Mouse (Mus musculus) kidney, adult 18-20 months (tissue): ENCODE measurements at regions not wholly inside any gene's neighbourhood (a gene's known extent, or its start where the extent isn't known, plus 50 kb on each side); places are given as distances from the start of the nearest gene placed in this dataset.
"Not testable (repeated sequence)": the region's sequence is repeated elsewhere in the genome, so short reads cannot be mapped to it uniquely, and the experiment has no call there.

Source experiments
- DNase-seq: peaks from one replicate; pipeline ENCODE4 v3.0.0; 2021

DNA sequence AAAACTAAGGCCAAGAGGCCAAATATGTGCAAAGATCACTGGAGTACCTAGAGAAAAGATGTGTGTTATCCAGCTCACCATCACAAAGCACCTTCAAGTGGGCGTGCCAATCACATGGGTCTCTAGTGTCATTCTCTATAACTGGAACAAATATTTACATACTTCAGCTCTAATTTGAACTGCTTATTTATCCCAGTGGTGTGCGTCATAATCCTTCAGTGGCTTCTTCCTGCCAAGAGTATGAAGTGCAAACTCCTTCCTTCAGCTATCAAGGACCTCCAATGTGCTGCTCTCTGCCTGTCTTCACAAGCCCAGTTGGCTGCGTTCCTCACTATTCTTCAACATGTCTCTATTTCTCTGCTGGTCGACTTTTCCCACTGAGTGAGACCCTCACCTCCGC lies 227.1 kb downstream of the Snx19 start:
- no peak for DNase-seq

DNA sequence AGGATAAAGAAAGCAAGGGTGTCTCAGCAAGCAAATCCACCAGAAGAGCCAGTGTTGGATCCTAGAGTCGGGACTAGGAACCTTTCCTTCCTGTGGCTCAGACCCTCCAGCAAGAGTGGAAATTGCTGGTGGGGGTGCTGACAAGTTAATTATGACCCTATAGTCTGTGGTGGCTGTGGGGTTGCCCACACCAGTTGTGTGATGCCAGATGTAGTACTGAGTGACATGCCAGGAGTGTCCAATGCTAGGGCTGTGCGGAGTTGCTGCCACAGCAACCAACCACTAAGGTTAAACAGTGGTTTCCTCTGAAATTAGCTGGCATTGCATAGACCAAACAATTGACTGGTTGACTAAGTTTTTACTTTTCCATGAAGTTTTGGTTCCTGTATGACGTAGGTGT lies 226.3 kb downstream of the Snx19 start:
- DNase-seq, result no peak

DNA sequence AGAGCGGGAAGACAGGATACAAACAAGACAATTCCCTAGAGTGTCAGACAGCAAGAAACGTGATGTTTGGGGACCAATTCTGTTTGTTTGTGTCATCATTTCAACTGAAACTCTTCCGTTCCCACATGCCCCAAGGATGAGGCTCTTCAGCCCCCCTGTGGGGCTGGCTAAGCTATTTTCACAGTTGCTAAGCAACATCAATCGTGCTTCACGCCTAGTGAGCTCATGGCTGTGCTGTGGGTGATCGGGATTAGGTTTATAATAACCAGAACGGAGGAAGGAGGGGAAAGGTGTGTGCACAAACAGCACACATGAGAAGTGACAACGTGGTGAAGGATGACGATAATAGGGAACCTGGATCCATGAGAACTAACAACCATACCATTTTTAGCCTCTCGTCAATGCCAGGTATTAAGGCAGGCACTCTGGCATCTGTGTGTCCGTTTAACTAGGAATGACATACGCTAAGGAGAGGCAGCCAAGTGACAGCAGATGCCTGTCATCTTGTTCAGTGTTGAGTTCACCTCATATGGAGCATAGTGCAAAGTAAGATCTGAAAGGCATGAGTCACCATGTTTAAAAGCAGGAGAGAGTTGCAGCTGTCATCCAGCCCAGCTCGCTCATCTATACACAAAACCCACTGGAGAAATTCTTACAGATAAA lies 222.6 kb downstream of the Snx19 start:
- no peak for DNase-seq

DNA sequence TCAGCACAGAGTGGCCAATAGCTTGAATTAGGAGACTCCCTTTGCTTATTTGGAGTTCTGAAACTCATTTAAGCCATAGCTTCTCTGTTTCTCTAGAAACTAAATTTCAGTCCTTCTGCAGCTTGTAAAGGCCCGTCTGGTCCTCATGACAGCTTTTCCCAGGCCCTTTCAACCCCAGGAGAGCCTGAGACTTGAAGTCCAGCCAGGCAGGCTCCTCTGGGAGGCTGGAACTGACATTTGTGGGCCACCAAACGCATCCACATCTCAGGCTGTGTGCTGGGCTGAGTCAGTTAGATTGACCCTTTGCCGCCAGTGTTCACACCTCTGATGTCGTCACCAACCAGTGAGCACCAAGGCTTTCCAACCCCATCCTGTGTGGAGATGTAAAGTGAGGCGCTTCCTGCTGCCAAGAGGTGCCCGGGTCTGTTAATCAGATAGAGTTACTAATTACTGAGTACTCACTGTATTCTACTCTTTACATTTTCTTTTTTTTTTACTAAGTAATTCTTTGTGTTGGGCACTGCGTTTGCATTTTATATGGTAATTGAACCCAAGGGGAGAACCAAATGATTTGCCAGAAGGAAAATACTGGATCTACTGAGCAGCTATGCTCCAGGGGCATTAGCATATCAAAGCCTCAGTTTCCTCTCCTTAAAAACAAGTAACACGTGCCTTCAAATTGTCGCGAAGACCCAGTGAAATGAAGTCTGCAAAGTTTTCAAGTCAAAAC lies 207.0 kb downstream of the Snx19 start:
- DNase-seq, result no peak

DNA sequence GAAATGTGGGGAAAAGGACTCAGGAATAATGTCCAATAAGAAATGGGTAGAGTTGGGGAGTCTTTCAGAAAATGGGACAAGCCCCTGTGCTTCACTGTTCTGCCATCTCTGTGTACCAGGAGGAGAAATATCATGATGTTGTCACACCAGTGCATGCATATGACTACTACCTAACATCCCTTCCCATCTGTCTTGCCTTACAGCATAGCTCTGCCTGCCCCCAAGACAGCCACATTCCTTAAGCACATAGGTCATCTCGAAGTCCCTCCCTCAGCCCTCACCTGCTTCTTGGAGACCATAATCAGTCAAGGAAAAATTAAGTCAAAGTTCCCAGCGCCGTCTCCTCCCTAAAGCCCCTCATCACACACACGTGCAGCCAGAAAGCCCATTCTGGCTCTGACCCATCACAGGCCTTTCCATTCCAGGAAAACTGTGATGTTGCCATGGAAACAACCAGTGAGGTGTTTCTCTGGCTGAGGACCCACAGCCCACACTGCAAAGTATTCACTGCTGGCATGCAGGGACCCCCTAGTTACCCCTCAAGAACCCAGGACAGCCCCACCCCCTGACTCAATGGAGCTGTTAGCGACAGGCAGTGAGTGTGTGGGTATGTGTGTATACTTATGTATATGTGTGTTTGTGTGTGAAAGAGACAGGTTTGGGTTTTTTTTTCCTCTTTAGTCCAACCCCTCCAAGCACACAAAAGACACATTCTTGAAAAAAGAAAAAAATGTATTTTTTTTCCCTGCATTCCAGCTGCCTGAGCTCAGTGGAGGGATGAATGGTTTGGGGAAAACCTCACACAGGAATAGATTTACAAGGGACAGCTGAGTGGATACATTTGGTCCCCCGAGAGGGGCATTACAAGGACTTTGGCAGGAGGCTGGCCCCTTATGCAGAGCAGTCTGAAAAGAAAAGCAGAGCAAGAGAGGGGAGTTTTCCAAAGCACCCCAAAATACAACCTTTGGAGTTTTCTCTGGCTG lies 205.5 kb downstream of the Snx19 start:
- DNase-seq, result no peak

DNA sequence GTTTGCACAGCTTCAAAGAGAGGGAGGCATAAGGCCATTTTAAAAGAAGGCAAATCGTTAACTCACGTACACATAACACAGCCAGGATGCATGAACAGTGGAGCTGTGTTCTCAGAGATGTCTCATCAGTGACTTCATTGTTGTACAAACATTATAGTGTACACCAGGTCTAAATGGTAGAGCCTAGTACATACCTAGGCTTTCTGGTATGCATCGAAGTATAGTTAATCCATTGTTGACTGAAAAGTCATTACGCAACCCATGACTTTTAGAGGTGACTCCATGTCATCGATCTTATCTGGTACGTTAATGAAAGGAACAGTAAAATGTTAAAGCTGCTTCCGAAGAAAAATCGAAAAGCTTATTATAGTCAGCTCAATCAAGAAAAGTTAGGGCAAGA lies 198.7 kb downstream of the Snx19 start:
- DNase-seq, result no peak

DNA sequence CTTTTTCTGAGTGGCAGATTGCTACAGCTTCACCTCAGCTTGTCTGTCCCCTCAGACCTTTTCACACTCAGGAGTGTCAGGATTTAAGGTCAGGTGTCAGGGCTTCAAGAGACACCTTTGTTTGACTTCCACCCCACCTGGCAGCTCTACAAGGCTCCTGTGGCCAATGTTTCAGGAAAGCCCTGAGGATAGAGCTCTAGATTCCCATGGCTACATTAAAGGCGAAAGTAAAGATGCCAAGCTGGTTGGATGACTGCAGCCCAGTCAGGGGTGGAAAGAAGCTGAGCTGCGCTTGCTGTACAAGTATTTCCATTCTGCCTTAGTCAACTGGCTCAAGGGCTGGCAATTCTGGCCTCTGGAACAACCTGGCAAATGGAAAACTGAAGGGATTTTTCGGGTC lies 198.2 kb downstream of the Snx19 start:
- no peak for DNase-seq

DNA sequence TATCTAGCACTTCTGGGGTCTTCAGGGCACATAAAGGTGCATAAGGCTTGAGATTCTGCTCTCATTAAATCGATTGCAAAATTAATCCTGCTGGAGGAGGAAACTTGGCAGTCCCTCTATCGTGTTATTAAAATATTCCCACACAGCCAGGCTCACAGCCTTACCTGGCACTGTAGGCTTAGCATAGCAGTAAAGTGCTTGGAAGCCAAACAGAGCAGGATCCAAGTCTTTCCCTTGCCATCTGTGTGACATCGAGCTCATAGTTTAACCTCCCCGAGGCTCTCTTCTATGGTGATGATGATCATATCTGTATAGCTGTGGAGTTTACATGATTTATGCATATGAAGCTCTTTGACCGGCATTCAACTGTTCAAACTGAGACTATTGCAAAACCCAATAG lies 197.6 kb downstream of the Snx19 start:
- no peak for DNase-seq

DNA sequence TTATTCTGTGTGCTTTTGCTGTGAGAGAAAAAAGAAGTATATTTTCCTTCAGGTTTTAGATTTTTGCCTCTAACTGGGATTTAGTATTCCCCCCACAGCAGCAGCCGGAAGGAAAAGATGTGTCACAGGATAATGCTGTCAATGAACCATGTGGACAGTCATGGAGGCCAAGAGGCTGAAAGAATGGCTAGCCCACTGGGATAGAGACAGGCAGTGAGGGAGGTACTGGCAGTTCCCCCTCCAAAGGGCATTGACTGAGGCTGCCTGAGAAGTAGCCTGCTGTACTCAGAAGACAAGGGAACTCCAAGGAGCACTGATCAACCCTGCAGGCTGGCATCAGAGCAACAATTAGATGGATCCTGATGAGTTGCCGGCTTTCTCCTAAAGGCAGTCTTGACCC lies 192.4 kb downstream of the Snx19 start:
- no peak for DNase-seq

DNA sequence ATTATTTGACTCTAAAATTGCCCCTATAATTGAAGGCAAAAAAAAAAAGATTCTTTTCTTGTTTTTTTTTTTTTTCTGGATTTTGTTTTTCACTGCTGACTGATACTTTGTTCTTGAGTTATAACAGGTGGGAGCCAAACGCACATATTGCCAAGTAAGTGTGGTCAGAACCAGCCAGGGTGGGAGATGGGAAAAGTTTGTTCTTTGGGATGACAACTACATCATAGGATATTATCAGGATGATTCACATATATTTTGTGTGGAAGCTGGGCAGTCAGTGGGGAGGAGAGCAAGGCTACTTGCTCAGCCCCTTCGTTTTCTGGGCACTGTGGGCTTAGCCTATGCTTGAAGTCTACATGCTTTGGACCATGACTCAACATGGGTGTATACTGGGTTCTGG lies 191.3 kb downstream of the Snx19 start:
- DNase-seq, result no peak

DNA sequence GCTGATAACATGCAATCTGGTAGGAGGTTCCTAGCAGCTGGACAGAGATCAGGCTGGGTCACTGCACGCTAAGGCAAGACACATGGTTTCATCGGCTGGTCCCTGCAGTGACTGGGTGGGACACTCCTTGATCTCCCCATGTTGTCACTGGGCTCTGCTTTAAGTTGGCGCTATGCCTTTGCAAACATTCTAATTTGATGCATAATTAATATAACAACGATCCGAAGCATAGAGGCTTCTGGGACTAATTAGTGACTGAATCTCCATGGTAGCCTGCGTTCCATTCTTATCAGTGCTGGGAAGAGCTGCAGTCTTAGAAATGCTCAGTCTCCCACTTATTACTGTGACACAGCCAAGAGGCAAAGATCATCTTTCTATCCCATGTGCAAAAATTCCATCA lies 186.8 kb downstream of the Snx19 start:
- no peak for DNase-seq

DNA sequence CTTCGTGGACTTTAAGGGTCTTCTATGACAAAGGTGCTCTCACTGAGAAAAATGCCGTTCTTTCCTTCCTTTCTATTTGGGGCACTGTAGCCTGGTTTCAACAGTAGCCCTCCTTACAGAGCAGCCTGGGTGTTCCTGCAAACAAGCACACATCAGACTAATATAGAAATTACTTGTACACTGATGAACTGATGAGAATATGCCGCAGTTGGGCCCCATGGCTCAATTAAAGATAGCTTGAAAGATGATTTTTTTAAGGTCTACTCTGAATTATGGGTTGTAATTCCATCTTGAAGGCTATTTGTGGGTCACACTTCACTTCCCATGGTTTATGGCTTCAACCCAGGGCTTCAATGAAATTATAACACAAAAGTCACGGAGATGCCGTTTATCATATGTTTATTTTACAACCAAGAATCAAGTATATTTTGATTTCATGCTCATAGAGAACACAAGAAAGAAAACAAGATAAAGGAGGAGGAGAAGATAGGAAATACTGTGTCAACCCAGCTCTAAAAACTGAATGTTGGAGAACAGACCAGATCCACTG lies 186.2 kb downstream of the Snx19 start:
- DNase-seq, result no peak

DNA sequence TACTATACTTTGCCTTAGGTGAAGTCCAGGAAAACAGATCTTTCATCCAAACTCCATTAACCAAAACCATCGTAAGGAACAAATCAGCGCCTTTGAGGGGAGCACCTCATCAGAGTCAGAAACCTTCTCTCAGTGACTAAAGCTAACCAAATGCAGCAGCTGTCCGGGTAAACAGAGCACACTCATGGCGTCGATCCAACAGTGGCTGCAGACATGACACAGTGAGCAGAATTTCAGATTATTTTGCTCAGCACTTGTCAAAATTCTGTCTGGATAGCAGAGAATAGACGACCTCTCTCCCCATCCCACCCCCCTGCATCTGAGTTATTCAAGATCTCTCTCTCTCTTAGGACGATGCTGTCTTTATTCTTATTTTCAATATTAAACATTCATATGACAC lies 183.4 kb downstream of the Snx19 start:
- no peak for DNase-seq

DNA sequence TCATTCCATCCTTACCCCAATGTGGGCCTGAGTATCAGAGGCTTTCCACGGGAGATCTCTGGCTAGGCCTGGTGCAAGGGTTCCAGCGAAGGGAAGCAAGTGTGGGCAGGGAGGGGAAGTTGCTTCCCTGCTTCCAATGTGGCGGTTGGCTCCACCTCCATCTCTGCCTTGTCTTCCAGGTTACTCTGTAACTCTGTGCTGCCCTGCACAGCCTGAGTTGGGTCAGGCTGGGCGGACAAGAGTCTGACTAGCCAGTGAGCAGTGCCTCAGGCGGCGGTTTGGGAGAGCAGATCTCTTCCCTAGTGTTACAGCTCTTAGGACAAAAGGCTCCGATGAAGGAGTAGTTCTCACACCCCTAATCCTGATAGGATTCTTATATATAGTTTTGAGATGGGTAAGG lies 172.8 kb downstream of the Snx19 start:
- no peak for DNase-seq

DNA sequence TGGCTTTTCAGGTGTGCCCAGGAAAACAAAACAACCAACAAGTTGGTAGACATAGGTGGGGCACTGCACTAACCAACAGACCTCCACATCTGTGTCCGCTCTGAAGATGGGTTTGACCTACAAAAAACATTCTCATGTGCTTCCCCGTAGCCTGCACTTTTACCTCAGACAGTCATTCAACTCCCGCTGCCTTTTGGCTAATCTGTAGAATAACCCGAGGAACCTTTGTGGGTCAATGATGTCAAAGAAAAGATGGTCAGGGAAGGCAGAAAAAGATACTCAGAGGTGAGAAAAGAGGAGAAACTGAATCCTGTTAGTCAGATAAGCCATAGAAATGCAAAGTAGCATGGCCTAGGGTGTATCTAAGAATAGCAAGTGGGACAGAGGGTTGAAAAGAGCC lies 170.8 kb downstream of the Snx19 start:
- DNase-seq, result no peak

DNA sequence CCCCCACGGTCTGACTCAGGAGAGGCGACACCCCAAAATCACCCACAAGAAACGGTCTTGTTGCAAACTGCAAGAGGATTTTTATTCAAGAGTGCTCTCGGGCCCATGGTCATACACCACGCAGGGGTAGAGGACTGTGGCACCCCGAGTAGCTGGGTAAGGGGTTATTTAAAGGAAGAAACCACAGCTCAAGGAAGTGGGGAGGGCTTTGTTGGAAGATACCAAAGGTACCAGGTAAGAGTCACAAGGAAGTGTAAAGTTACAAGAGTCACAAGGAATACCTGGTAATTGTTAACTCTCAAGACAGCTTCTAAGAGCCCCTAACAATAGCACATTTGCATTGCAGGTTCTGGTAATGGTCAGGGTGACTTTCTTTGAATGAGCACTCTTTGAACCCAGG lies 170.2 kb downstream of the Snx19 start:
- DNase-seq, result not testable (repeated sequence)

DNA sequence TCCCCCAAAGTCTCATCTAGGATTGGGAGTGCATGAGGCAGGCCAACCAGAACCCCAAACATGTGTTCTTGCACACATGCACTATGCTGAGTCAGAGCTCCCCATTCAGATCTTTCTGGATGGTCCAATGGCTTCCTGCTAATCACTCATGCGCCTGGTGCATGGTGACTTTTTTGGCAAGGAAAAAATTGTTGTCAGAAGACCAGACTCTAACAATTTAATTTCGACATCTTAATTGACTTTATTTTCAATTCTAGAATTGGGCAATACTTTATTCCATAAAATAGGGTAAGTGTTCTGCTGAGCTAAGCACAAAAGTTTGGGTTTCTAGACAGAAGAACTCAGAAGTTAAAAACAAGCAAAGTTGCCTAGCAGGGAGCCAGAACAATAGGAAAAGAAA lies 165.7 kb downstream of the Snx19 start:
- no peak for DNase-seq

DNA sequence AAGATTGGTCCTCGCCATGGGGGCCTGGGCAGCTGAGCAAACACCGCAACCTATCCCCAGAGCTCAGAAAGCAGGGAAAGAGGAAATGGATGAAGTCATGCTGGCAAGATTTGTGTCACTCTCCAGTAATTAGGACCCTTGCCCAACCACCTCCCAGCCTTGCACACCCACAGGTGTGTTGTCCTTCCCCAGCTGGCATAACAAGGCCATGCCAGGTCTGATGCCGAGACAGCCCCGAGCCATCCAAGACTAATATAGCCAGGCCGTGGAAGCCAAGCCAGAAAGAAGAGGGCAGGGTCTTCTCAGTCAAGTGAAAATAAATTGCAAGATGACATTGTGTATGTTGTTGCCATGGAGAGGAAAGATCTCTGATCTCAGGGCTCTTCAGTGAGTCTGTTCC lies 164.3 kb downstream of the Snx19 start:
- no peak for DNase-seq

DNA sequence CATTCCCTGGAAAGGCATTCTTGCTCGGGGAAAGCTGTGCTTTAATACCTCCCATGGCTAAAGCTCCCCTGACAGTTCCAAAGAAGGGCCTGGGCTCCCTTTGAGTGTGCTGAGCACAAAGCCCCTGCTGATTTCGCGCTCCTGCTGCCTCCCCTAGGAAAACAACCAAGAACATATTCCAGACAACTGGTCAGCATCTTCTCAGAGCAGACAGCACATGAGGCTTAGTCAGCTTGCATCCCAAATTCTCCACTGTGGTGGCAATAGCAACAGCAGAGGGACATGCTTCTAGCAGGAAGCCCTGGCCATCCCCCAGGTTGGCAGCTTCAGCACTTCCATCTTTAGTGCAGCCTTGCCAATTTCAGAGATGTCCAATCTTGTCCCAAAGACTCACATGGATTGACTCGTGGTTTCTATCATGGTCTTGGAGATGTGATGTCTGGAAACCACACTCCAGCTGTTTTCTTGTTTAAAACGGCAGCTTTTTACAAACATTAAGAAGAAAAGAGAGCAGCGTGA lies 163.8 kb downstream of the Snx19 start:
- DNase-seq, result no peak

DNA sequence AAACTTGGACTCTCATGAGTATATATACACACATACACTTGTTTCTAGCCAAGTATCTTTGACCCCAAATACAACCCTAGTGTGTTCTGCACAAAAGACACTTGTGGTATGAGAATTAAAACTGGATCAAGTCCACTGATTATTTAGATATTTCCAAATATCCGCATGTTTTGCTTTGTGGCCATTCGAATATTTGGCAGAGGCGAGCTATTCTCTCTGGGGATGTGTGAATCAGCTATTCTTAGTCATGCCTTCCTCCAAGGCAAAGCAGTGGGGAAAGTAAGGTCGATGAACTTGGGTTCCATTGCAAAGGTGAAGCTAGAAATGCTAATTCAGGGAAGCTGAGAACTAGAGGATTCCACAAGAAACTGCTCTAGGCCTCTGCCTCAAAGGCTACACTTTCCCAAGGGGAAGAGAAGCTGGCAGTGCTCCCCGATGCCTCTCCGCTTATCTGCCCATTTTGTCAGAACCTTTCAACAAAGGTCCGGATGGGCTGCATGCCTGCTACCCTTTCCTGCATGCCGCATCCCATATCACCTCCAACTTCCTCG lies 154.4 kb downstream of the Snx19 start:
- DNase-seq, result no peak

DNA sequence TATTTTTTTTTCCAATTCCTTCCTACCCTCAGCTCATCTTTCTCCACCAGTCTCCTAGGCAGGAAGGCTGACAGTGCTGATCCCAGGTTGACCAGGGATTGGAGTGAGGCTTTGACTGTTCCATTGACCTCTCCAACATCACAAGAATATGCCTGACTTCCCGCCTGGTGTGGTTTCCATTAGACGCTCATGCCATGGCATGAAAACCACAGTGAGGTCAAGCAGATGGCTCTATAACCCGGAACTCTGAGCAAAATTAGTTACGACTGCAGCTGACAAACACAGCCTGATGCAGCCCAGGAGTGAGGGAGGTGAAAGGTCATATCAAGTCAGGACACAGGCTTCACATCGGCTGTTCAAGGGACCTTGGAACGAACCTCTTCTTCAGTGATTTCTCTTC lies 153.6 kb downstream of the Snx19 start:
- no peak for DNase-seq

DNA sequence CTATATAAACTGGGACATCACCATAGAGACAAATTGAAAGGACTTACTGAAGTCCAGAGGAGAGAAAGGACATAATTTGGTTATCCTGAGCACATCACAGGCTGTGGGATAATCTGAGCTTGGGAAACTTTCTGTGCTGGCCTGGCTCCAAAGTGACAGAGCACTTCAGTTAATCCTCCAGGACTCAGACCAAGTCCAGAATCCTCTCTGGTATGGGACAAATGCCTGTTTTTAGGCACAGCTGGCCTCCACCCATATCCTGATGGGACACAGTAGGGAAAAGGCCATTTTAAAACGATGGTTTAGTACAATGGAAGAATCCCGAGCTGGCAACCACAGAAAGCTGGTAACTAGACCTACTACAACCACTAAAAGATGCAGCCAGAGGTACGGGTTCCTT lies 151.3 kb downstream of the Snx19 start:
- no peak for DNase-seq

DNA sequence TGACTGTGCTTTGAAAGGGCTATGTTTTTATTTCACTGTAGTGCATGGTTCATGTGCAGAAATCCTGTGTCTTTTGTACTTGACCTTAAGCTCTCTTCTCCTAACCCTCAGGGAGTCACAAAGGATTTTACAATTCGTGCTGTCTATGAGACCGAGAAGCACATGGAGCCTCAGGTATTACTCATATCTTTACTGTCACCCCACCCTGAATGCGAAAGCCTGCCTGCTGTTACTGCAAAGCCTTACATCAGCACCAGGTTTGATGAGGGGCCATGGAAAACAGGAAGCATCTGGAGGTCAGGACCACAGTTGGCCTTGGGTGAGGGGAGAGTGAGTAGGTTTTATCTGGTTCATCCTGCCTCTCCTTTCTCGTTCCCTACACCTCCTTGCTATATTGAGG lies 150.3 kb downstream of the Snx19 start:
- no peak for DNase-seq
